Mouse (Mus musculus) heart, adult 2 months (tissue): ENCODE results near the gene 4930469K13Rik. TPM values are rescaled to one million over a fixed set of nuclear protein-coding genes. Genes with fewer than 3 reads are reported as not detected.
A peak's percentile ranks its signal among the peaks of the same experiment; 100 is the strongest.

Experiments
- DNase-seq, 2 experiments: peaks; one replicate each; pipeline ENCODE4 v3.0.0; 2021
- H3K27ac ChIP-seq: fragments of 200-600 bp; 2 replicates; pipeline ENCODE4 v1.8.1; 2022
- H3K27me3 ChIP-seq: fragments of 200-500 bp; 2 replicates; pipeline ENCODE4 v1.6.1; 2012; ENCODE audit warnings: mild to moderate bottlenecking, low read length, inconsistent platforms, mixed read lengths; ENCODE audit not compliant: control insufficient read depth, insufficient read depth
- H3K36me3 ChIP-seq: fragments of 200-500 bp; 2 replicates; pipeline ENCODE4 v1.6.1; 2012; ENCODE audit warnings: low read length, inconsistent platforms; ENCODE audit not compliant: control insufficient read depth, insufficient read depth
- H3K4me1 ChIP-seq: fragments of 200-500 bp; 2 replicates; pipeline ENCODE4 v1.6.1; 2011; ENCODE audit warnings: low read length; ENCODE audit not compliant: control insufficient read depth, insufficient read depth
- H3K4me3 ChIP-seq: fragments of 200-600 bp; 2 replicates; pipeline ENCODE4 v1.8.1; 2022
- H3K79me2 ChIP-seq: fragments of 200-500 bp; replicated peaks from 2 replicates; pipeline ENCODE4 v1.6.1; 2012; ENCODE audit warnings: mild to moderate bottlenecking, inconsistent platforms, low read length, moderate library complexity, mixed read lengths; ENCODE audit not compliant: control insufficient read depth, insufficient read depth
- H3K9ac ChIP-seq: fragments of 200-500 bp; 2 replicates; pipeline ENCODE4 v1.6.1; 2012; ENCODE audit warnings: low read depth, mild to moderate bottlenecking, control low read depth, inconsistent platforms, low read length, mixed read lengths
- CTCF ChIP-seq: fragments of 200-600 bp; IDR thresholded peaks from 2 replicates; pipeline ENCODE4 v1.8.1; 2022; ENCODE audit warnings: antibody characterized with exemption, mild to moderate bottlenecking, moderate library complexity
- EP300 ChIP-seq: fragments of 200-500 bp; IDR thresholded peaks from 2 replicates; pipeline ENCODE4 v1.6.1; 2011; ENCODE audit warnings: low read depth, low read length, control low read depth; ENCODE audit not compliant: insufficient read depth
- POLR2A ChIP-seq: fragments of 200-500 bp; IDR thresholded peaks from 2 replicates; pipeline ENCODE4 v1.6.1; 2011; ENCODE audit warnings: mild to moderate bottlenecking, low read depth, low read length, control low read depth; ENCODE audit not compliant: insufficient read depth
- WGBS: fragments of 180-500 bp; shearing (Covaris S2); methylation state at CpG from one replicate; pipeline ENCODE4 v1.1.7; 2018; 5-methylcytosine and 5-hydroxymethylcytosine counted together
- intact Hi-C: fragments of 180-260 bp; cut with DNase I; formaldehyde crosslinking; loops from one replicate; pipeline ENCODE4 v1.15.1; 2025
- polyA plus RNA-seq: library from polyadenylated mRNA; depleted of rRNA; stranded (reverse); fragments of >200 nt; gene quantifications from 2 replicates; pipeline ENCODE4 v1.2.3, GENCODE M21; 2012
- total RNA-seq, 2 experiments: library from RNA; stranded (reverse); gene quantifications; 2 replicates each; pipeline ENCODE4 v1.2.3; 2021

The 4930469K13Rik gene
- total and polyA plus RNA-seq, 3 experiments: not detected

DNA sequence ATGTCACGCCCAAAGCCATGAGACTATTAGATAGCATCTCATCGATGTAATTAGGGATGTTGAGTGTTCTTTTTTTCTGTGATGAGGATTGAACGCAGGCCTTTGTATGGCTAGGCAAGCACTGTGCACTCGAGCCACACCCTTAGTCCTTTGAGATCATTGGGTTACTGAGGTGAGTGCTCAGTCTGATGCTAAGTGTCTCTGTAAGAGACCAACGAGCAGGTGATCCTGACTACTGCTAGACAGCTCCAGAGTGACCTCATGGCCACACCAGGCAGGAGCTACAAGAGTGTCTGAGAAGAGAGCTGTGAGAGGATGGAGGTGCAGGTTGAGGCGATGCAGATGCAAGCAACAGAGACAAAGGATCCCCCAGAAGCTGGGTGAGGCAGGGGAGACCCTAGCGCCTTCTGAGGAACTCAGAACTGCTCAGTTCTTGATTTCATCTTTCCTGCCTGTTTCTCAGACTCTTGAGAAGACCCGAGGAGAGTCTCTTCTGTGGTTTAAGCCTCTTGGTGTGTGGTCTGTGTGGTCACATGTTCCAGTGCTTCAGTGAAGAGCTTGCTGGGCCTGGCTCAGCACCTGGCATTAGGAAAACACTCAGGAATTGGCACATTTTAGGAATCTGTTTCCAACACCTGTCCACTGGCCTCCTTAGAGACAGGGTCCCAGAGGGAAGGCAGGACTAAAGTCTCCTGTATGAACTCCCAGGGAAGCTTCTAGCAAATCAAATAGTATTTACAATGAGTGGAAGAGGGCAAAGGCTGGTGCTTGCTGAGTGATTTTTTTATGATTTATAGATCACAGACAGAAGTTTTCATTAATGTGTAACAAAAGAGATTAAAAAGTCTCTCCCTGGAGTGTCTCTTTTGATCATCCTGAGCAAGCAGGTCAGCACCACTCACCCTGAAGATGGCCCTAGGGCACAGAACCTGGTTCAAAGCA lies 146.4 kb downstream of the 4930469K13Rik start:
- H3K27me3 ChIP-seq: no peaks in the 10 kb centered on the region
- H3K27ac ChIP-seq: no peak overlapping the region
- no peak overlapping the region for H3K4me3 ChIP-seq
- no peak overlapping the region for H3K9ac ChIP-seq
- no peaks in the 10 kb centered on the region for H3K36me3 ChIP-seq
- no peaks in the 10 kb centered on the region for H3K4me1 ChIP-seq
- no peak for DNase-seq
- WGBS: 76% methylated on average over 8 of the region's 8 CpGs
- intact Hi-C loops: no loop called here
- no peaks in the 10 kb centered on the region for H3K79me2 ChIP-seq
- no peak for TF ChIP-seq POLR2A
- no peak for TF ChIP-seq CTCF
- no peak for TF ChIP-seq EP300

- intact Hi-C loops: no loop called here
- Histone ChIP-seq H3K36me3 (no peaks in the 10 kb centered on the region), H3K79me2 (no peaks in the 10 kb centered on the region), H3K27me3 (no peaks in the 10 kb centered on the region), H3K9ac (no peak overlapping the region), H3K4me1 (no peaks in the 10 kb centered on the region), H3K4me3 (no peak overlapping the region), H3K27ac (no peak overlapping the region)
- DNase-seq: no peak
- TF ChIP-seq EP300: no peak
- no peak for TF ChIP-seq POLR2A
- TF ChIP-seq CTCF: no peak
- 56% methylated on average over 5 of the region's 5 CpGs for WGBS
These were observed 147.2 kb downstream of the 4930469K13Rik start for GRCm38 (mm10) chr11:33951155-33951554.

DNA sequence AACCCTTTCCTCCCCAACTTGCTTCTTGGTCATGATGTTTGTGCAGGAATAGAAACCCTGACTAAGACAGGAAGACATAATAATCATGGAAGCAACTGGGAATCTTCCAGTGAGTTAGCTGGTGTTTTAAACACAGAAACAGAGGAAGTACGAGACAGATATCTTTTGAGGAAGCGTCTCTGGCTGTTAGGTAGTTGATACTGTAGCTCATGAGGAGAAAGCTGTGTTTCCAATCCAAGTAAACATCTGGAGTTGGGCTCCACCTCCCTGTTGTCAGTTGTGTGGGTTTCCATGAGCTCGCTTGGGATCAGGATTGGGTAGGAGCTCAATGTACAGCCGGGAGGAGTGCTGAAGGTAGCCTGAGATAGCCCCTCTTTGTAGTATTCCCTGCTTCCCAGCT lies 151.9 kb downstream of the 4930469K13Rik start:
- no peak overlapping the region for H3K27ac ChIP-seq
- H3K4me3 ChIP-seq: no peak overlapping the region
- no peak for TF ChIP-seq EP300
- no peak for TF ChIP-seq CTCF
- no peak for TF ChIP-seq POLR2A
- H3K27me3 ChIP-seq: no peaks in the 10 kb centered on the region
- no peak overlapping the region for H3K9ac ChIP-seq
- WGBS: 29% methylated on average over 4 of the region's 4 CpGs
- H3K36me3 ChIP-seq: no peaks in the 10 kb centered on the region
- intact Hi-C loops: no loop called here
- no peak for DNase-seq
- H3K4me1 ChIP-seq: no peaks in the 10 kb centered on the region
- no peaks in the 10 kb centered on the region for H3K79me2 ChIP-seq

DNA sequence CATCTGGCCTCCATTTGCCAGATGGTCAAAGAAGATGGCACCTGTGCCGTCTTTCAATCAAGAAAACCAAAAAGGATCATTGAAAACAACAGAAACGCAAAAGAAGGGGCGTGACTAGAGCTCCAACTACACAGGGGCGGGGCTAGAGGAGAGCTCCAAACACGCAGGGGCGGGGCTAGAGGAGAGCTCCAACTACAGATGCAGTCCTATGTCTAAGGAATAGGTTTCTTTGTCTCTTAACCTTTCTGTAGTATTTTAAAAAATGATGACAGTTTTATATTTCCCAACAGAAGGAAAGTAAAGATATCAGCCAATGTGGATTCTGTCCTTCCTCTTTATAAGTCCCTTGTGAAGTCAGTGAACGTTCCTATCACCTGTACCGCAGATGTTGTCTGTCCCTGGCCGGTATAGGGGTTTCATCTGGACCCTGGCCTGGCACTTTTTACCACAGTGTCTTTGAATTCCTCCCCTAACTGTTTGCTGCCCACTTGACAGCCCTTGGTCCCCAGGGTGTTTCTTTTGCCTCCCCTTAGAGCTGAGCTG lies 153.5 kb downstream of the 4930469K13Rik start:
- H3K79me2 ChIP-seq: no peaks in the 10 kb centered on the region
- no peaks in the 10 kb centered on the region for H3K27me3 ChIP-seq
- no peaks in the 10 kb centered on the region for H3K36me3 ChIP-seq
- intact Hi-C loops: no loop called here
- no peak overlapping the region for H3K9ac ChIP-seq
- H3K4me1 ChIP-seq: no peaks in the 10 kb centered on the region
- 84% methylated on average over 9 of the region's 9 CpGs for WGBS
- H3K4me3 ChIP-seq: no peak overlapping the region
- no peak overlapping the region for H3K27ac ChIP-seq
- no peak for TF ChIP-seq EP300
- TF ChIP-seq CTCF: no peak
- no peak for TF ChIP-seq POLR2A
- DNase-seq: no peak

DNA sequence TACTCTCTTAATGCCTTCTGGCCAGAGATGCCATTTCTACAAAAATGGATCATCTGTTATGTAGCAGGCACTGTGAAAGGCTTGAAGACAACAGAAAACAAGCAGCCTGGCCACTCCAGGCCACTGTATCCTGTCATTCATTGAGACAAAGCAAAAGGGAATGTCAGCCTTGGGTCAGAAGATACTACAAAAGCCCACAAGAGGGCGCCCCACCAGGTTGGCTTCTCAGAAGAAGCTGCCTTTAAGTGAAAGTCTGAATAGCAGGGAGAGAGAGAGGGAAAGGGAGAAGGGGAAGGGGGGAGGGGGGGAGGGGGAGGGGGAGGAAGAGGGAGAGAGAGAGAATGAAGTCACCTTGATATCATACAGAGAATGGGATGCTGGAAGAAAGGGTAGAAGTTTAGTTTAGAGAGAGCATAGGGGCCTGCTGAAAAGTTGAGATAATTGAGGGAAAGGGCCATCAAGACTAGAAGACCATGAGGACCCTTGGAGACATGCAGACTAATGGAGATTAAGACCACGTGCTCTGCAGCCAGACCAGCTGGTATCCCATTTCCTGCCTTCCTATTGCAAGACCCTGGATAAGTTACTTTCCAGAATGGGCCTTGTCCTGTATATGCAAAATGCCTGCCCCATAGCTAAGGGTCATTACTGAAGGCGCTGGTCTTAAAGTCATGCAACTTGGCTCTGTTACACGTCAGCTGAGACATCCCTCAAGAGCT lies 154.1 kb downstream of the 4930469K13Rik start:
- Histone ChIP-seq H3K4me3 (no peak overlapping the region), H3K27ac (no peak overlapping the region), H3K4me1 (no peaks in the 10 kb centered on the region), H3K79me2 (no peaks in the 10 kb centered on the region), H3K27me3 (no peaks in the 10 kb centered on the region), H3K9ac (no peak overlapping the region), H3K36me3 (no peaks in the 10 kb centered on the region)
- intact Hi-C loops: no loop called here
- DNase-seq: no peak
- 62% methylated on average over 4 of the region's 4 CpGs for WGBS
- TF ChIP-seq POLR2A (no peak), EP300 (no peak), CTCF (peak; percentile 36)

- no peak for DNase-seq
- no peaks in the 10 kb centered on the region for H3K27me3 ChIP-seq
- no peak overlapping the region for H3K9ac ChIP-seq
- no peak overlapping the region for H3K4me3 ChIP-seq
- intact Hi-C loops: no loop called here
- TF ChIP-seq EP300 (no peak), POLR2A (no peak), CTCF (no peak)
- H3K4me1 ChIP-seq: no peaks in the 10 kb centered on the region
- WGBS: 40% methylated on average over 1 of the region's 1 CpGs
- no peaks in the 10 kb centered on the region for H3K36me3 ChIP-seq
- no peak overlapping the region for H3K27ac ChIP-seq
- H3K79me2 ChIP-seq: no peaks in the 10 kb centered on the region
These were observed 154.8 kb downstream of the 4930469K13Rik start for GRCm38 (mm10) chr11:33943565-33943964.
